Mouse (Mus musculus) gastrocnemius, postnatal 25 days (tissue): Measurements from ENCODE around the gene Mmd2. TPM values are rescaled to one million over a fixed set of nuclear protein-coding genes. Genes with fewer than 3 reads are reported as not detected.

Experiments
- DNase-seq: peaks from one replicate; pipeline ENCODE4 v3.0.0; 2022
- total RNA-seq, 2 experiments: library from RNA; stranded (reverse); gene quantifications; 1 replicate in 1 of 2; 2 replicates in 1 of 2; pipeline ENCODE4 v1.2.3; 2021

Mmd2 gene
- total RNA-seq, 2 experiments from 2014 or later: not detected

DNA sequence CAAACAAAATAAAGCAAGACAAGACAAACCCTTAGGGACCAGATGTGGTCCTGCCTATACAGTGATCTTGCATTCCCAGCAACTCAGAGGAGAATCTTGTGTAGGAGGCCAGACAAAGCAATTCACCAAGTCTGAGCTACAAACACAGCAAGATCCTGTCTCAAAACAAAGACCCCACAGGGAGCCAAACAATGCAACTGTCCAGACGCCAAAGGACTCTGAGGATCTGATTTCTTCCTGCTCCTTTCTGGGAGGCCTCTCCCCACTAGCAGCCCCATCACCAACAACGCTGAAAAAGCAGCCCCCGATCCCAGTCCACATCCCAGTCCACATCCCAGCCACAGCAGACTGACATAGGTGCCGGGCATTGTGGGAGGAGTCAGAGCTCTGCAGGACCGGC is 62.3 kb downstream of the Mmd2 start:
- DNase-seq: no peak

DNA sequence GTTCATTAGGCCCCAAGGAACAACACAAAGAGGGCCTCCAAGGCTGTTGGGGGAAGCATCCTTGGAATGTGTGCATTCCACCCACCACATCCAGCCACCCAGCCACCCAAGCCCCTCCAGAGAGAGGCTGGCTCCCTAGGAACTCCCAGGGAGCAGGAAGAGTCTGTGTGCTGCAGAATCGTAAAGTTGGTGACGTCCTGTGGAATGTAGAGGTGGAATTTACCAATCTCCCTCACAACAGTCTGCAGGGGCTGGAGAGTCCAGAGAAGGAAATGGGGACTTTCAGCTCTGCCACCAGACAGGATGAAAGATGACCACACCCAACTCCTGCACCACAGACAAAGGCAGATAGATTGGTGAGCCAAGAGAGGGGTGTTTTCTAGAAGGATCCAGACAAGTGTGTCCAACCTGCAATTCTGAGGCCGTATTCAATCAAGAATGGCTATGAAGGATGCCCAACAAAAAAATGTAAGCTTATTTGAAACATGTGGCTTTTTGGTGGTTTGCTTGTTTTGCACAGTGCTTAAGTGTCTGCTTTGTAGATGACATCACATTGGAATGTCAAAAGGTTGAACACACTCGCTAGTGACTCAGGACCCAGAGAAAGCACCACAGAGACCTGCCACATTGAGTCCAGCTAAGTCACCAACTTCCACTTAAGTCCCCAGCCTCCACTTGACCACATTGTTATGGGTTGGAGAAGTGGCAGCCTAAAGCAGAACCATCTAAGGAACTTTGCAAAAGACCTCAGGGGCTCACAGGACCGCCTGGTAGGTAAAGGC is 63.4 kb downstream of the Mmd2 start:
- no peak for DNase-seq

DNA sequence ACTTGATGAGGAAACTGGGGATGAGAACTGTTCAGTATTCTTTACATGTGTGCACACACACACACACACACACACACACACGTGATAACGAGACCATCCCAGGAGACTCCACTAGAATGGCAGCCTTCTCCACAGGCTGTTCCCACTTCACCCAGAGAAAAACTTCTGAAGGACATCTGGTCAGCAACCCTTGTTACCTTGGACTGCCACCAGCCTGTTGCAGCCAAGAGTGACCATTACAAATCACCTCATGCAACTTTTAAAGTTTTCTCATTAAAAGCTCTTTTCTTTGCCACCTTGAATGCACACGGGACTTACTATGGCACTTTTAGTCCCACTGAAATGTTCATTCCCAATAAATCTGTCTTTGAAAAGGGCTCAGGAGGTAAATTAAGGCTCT is 71.3 kb downstream of the Mmd2 start:
- DNase-seq: no peak

DNA sequence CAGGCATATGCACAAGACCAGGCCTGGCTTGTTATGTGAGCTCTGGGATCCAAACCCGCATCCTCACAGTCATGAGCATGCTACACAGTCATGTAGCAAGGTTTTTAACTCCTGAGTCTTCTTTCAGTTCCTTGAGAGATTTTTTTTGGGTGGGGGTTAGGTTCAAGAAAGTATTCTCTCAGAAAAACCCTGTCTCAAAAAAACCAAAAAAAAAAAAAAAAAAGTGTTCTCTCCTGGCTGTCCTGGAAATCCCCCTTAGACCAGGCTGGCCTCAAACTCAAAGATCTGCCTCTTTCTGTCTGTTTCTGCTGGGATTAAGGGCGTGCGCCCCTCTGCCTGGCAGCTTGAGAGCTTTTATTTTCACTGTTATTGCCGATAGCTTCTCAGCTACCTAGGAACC is 73.2 kb downstream of the Mmd2 start:
- DNase-seq: no peak

DNA sequence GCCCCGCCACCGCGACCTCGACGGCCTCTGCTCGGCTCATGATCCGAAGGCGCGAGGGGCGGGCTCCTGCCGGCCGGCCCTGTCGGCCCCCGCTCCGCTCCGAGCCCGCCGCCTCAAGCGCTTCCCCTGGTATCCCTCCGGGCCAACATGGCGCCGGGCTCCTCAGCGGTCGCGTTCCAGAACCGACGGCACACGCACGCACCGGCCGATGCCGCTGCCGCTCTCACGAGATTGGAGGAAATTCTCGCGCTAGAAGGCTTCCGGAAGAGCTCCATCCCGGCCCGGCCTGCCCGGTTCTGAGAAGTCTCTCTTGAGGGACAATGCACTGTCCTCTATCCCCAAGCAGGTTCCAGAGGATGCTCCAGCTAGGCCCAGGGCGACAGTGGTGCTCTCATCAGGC is 78.7 kb downstream of the Mmd2 start, which contains the start of gene Papolb:
Papolb (minus strand) TSS at position 162 of the 400 bp plus-strand sequence.
- no peak for DNase-seq

DNA sequence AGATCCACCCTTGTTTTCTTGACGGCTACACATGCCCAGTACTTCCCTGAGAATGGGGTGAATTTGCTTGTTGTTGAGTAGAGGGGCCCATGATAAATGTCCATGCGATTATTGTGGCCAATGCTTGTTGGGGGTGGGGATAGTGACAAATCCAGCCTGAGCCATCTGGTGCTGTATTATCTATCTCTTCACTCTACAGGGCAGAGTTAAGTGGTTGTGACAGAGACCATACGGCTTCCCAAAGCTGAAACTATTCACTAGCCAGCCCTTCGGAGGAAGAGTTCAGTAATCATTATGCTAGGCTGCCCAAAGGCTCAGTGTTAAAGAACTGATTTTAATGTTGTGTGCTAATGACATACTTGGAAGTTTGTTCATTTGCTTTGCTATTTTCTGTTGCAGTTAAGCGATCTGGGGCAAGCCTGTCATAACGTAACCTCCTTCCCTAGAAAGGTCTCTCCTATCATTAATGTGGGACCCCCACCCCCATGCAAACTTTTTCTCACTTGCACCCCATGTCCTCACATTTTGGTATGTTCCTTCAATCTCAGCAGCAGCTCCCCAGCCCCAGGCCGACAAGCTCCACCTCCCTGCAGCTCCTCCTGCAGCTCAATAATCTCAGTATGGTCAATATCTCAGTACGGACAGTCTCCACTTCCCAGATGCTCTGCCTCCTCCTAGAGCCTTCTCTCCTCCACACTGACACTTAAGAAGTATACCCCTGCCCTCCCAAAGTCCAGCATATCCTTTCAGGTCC is 83.7 kb downstream of the Mmd2 start:
- no peak for DNase-seq

DNA sequence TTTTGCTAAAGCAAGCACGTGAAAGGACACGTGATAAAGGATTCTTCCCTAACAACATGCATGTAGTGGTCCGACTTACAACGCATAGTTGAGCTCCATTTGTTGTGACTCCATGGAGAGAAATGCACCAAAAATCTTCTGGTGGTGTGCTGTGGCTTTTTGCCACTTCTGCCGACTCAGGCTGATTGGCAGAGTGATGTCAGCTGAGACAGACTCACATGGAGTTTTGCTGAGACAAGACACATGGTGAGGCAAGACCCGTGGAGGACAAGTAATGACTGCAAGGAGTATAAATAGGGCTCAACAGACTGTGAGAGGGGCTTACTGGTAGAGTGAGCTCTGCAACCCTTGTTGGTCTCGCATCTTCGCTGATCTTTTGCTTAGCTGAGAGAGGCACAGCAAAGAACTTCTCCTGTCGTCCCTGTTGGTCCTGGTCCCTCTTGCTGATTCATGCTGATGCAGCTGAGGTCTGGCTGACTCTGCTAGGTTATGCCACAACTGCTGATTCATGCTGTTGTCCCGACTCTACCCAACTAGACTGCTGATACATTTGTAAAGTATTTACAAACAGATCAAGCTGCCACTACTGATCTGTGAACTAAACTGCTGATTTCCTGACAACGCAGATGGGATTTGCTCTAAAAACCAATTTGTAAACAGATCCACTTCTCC is 87.3 kb downstream of the Mmd2 start:
- no peak for DNase-seq

DNA sequence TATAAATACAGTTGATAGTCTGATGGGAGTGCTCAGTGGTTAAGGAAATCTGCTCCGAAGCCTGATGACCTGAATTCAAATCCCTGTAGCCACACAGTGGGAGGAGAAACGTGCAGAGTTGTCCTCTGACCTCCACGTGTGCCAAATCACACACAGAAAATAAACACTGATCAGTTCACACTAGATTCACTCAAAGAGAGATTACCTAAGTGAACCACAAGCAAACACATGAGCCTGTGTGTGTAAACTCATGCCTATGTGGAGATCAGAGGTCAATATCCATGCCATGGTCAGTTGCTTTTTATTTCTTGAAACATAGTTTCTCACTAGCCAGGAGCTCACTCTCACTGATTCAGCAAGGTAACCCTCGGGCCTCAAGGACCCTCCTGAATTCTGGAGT is 88.2 kb downstream of the Mmd2 start:
- no peak for DNase-seq

DNA sequence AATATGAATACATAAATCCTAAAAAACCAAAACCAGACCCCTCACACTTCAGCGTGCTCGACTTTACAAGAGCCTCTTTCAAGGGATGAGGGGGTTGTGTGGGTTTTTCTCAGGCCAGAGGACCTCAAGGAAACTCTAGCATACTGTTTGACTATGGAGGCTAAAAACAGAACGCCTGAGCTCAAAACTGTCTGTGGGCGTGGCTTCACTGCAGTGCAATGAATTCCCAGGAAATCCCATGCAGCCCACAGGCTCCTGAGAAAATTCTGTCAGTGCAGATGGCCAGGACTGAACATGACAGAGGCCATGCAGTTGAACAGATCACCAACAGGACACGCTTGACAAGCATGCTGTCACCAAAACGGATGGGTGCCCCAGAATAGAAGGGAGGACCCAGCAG is 89.6 kb downstream of the Mmd2 start:
- DNase-seq: no peak

Other genes with a start within 250 kb of the Mmd2 start
- 10 to 100 TPM; 10.5 to 12.1 TPM for gene Foxk1, start 207.3 kb downstream of the Mmd2 start, total RNA-seq
- 1 to 10 TPM; 2.5 to 4.0 TPM for gene Ap5z1, start 144.9 kb downstream of the Mmd2 start, total RNA-seq
- gene Papolb, start 78.7 kb downstream of the Mmd2 start, total RNA-seq: under 1 TPM; 0.08 to 0.19 TPM
- gene Radil, start 57.7 kb downstream of the Mmd2 start, total RNA-seq: 1 to 10 TPM; 1.9 to 3.4 TPM
- 10 to 100 TPM; 28.6 to 28.8 TPM for gene Wipi2, start 18.9 kb upstream of the Mmd2 start, total RNA-seq
- gene Slc29a4, start 83.7 kb upstream of the Mmd2 start, total RNA-seq: under 1 TPM; 0.16 to 0.26 TPM
- 10 to 100 TPM; 25.2 to 31.6 TPM for gene Tnrc18, start 208.9 kb upstream of the Mmd2 start, total RNA-seq